Mouse (Mus musculus): Measurements from ENCODE around the gene Hoxa11.

- TF ChIP-seq POLR2A (IDR thresholded peaks at IDR 0.05; ENCODE audit: low read depth, low read length) (no peak), CTCF (IDR thresholded peaks at IDR 0.05; ENCODE audit: extremely low read depth, insufficient read length, insufficient replicate concordance, low read depth, low read length) (no peak)
Observed at GRCm38 (mm10) chr6:52290186-52290585, 44.6 kb upstream of the Hoxa11 start.
